Mouse (Mus musculus): ENCODE results near the gene Arpc3.

DNA sequence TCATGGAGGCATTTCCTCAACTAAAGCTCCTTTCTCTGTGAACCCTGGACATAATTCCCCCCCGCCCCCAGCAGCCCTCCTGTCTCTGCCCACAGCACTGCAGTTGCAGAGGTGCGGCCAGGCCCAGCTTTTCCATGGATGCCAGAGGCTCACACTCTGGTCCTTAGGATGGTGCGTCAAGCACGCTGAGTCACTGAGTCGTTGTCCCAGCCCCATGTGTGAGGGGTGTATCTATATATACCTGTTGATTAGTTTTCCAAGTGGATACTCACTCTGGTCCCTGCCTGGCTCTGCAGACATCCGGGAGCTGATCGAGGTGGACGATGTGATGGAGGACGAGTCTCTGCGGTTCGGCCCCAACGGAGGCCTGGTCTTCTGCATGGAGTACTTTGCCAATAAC is 13.5 kb upstream of the Arpc3 start:
- TF ChIP-seq CTCF (IDR thresholded peaks at IDR 0.05; ENCODE audit: control insufficient read depth, insufficient read depth, low read length) (no peak), POLR2A (IDR thresholded peaks at IDR 0.05; ENCODE audit: borderline replicate concordance, control insufficient read depth, low read depth, low read length) (no peak)

Data from bone marrow, adult 2 months (tissue).